Mouse (Mus musculus): ENCODE measurements around the gene Gm3250.
"Not testable (repeated sequence)": the region's sequence is repeated elsewhere in the genome, so short reads cannot be mapped to it uniquely, and the experiment has no call there.

Gm3250 gene

DNA sequence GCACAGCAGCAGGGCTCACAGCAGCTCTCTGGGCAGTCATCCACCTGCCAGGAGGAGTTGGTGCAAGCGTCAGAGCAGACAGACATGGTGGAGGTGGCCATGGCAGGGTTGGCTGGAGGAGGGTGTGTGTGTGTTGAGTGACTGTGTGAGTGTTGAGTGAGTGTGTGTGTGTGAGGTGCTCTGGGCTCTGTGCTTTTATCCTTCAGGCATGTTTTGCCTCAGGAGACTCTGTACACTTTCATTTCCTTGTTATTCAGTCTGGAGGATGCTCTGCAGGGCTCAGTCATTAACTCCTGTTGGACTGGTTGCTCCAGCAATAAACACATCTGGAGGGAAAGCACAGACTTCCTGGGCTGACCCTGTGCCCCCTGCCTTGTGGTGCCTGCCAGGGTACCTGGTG lies 31.1 kb downstream of the Gm3250 start, which contains the start of gene Gm9736:
TSS of gene Gm9736 (minus strand) at position 101 of the 400 bp plus-strand sequence.
- DNase-seq (ENCODE audit: extremely low read depth, low read depth): not testable (repeated sequence)

DNA sequence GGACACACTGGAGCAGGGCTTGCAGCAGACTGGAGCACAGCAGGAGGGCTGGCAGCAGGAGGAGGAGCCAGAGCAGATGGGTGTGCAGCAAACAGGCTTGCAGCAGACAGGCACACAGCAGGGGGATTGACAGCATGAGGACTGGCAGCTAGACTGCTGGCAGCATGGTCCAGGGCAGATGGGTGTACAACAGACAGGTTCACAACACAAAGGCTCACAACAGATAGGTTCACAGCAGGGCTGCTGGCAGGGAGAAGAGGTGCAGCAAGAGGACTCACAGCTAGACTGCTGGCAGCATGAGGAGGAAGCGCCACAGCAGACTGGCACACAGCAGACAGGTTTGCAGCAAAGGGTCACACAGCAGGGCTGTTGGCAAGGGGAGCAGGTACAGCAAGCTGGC lies 31.7 kb downstream of the Gm3250 start:
- DNase-seq (ENCODE audit: extremely low read depth, low read depth): not testable (repeated sequence)

DNA sequence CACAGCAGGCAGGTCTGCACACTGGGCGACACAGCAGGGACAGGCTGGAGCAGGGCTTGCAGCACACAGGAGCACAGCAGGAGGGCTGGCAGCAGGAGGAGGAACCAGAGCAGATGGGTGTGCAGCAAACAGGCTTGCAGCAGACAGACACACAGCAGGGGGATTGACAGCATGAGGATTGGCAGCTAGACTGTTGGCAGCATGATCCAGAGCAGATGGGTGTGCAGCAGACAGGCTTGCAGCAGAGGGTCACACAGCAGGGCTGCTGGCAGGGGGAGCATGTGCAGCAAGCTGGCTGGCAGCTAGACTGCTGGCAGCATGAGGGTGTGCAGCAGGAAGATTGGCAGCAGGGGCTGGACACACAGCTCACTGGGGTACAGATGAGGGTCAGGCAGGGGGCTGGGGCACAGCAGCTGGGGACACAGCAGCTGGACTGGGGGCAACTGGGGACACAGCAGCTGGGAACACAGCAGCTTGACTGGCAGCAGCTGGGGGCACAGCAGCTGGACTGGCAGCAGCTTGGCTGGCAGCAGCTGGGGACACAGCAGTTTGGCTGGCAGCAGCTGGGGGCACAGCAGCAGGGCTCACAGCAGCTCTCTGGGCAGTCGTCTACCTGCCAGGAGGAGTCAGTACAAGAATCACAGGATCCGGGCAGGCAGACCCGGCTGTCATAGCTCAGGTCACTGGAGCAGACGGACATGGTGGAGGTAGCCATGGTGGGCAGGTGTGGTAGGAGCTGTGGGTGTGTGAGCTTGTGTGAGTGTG lies 40.2 kb downstream of the Gm3250 start, which contains the start of gene Gm18596:
TSS of gene Gm18596 (minus strand) at position 715 of the 765 bp plus-strand sequence.
- not testable (repeated sequence) for DNase-seq (ENCODE audit: extremely low read depth, low read depth)

- DNase-seq (ENCODE audit: extremely low read depth, low read depth): no peak
Measured at GRCm38 (mm10) chr10:77738929-77739328, 43.4 kb downstream of the Gm3250 start.

- no peak for DNase-seq (ENCODE audit: extremely low read depth, low read depth)
Measured at GRCm38 (mm10) chr10:77735928-77736327, 46.4 kb downstream of the Gm3250 start.
